Mouse (Mus musculus) MEL (cell line): Measurements from ENCODE around the gene Clec2e. TPM values are rescaled to one million over a fixed set of nuclear protein-coding genes. Genes with fewer than 3 reads are reported as not detected.
A peak's percentile ranks its signal among the peaks of the same experiment; 100 is the strongest.
"Not testable (repeated sequence)": the region's sequence is repeated elsewhere in the genome, so short reads cannot be mapped to it uniquely, and the experiment has no call there.

Experiments used
- DNase-seq: peaks from one replicate; pipeline ENCODE4 v3.0.0; 2011; ENCODE audit warnings: low read depth, low spot score
- H3K27ac ChIP-seq: 2 replicates; pipeline ENCODE4 v1.5.1; 2012; ENCODE audit warnings: low read depth, mild to moderate bottlenecking, control low read depth, low read length, moderate library complexity; ENCODE audit not compliant: control insufficient read depth
- H3K27me3 ChIP-seq, 2 experiments: fragments of 150-350 bp in 1 of 2; sonication (generic) in 1 of 2; 2 replicates each; pipeline ENCODE4 v1.6.1; 2012; ENCODE audit warnings: low read length in 2 of 2, mild to moderate bottlenecking in 2 of 2, improper control_type of control experiment in 1 of 2, moderate library complexity in 1 of 2; ENCODE audit not compliant: insufficient read depth in 2 of 2, control insufficient read depth in 1 of 2
- H3K36me3 ChIP-seq, 2 experiments: 2 replicates each; pipeline ENCODE4 v1.6.1; 2012 to 2014; ENCODE audit warnings: low read length in 2 of 2, improper control_type of control experiment in 1 of 2, inconsistent platforms in 1 of 2, mild to moderate bottlenecking in 1 of 2; ENCODE audit not compliant: insufficient read depth in 2 of 2, control insufficient read depth in 1 of 2
- H3K4me1 ChIP-seq, 2 experiments: fragments of 150-350 bp in 1 of 2; sonication (generic) in 1 of 2; 2 replicates each; pipeline ENCODE4 v1.6.1; 2012; ENCODE audit warnings: low read length in 2 of 2, improper control_type of control experiment in 1 of 2, mild to moderate bottlenecking in 1 of 2; ENCODE audit not compliant: insufficient read depth in 2 of 2, control insufficient read depth in 1 of 2
- H3K4me3 ChIP-seq, 2 experiments: fragments of 150-350 bp in 1 of 2; sonication (generic) in 1 of 2; 2 replicates each; pipeline ENCODE4 v1.5.1; 2012; ENCODE audit warnings: low read depth in 2 of 2, low read length in 2 of 2, mild to moderate bottlenecking in 2 of 2, moderate library complexity in 2 of 2, control low read depth in 1 of 2, improper control_type of control experiment in 1 of 2; ENCODE audit not compliant: control insufficient read depth in 1 of 2, insufficient read depth in 1 of 2
- H3K79me2 ChIP-seq: 2 replicates; pipeline ENCODE4 v1.6.1; 2012; ENCODE audit warnings: mild to moderate bottlenecking, low read length, moderate library complexity; ENCODE audit not compliant: control insufficient read depth, poor library complexity, insufficient read depth
- H3K9ac ChIP-seq: 2 replicates; pipeline ENCODE4 v1.6.1; 2012; ENCODE audit warnings: low read depth, mild to moderate bottlenecking, control low read depth, low read length, moderate library complexity; ENCODE audit not compliant: control insufficient read depth, poor library complexity, severe bottlenecking
- H3K9me3 ChIP-seq: fragments of 150-350 bp; sonication (generic); replicated peaks from 2 replicates; pipeline ENCODE4 v1.6.1; 2012; ENCODE audit warnings: mild to moderate bottlenecking, low read length, improper control_type of control experiment, moderate library complexity; ENCODE audit not compliant: insufficient read depth
- E2F4 ChIP-seq: IDR thresholded peaks from 2 replicates; pipeline ENCODE4 v1.6.1; 2011; ENCODE audit warnings: low read depth, low read length, improper control_type of control experiment, borderline replicate concordance
- ELF1 ChIP-seq: IDR thresholded peaks from 2 replicates; pipeline ENCODE4 v1.6.1; 2014; ENCODE audit warnings: low read depth, mild to moderate bottlenecking, inconsistent platforms, low read length, improper control_type of control experiment, moderate library complexity
- JUND ChIP-seq: IDR thresholded peaks from 2 replicates; pipeline ENCODE4 v1.6.1; 2011; ENCODE audit warnings: low read depth, mild to moderate bottlenecking, improper control_type of control experiment, low read length
- MAZ ChIP-seq: IDR thresholded peaks from 2 replicates; pipeline ENCODE4 v1.6.1; 2012; ENCODE audit warnings: low read depth, mild to moderate bottlenecking, inconsistent platforms, low read length, improper control_type of control experiment
- MEF2A ChIP-seq: IDR thresholded peaks from 2 replicates; pipeline ENCODE4 v1.6.1; 2014; ENCODE audit warnings: low read depth, mild to moderate bottlenecking, inconsistent platforms, low read length, improper control_type of control experiment; ENCODE audit not compliant: poor library complexity, insufficient replicate concordance, severe bottlenecking; ENCODE audit errors: extremely low read depth
- MYB ChIP-seq: IDR thresholded peaks from 2 replicates; pipeline ENCODE4 v1.6.1; 2011; ENCODE audit warnings: mild to moderate bottlenecking, low read depth, low read length, improper control_type of control experiment
- NRF1 ChIP-seq: IDR thresholded peaks from 2 replicates; pipeline ENCODE4 v1.6.1; 2014; ENCODE audit warnings: low read depth, mild to moderate bottlenecking, inconsistent platforms, low read length, improper control_type of control experiment, moderate library complexity; ENCODE audit not compliant: poor library complexity, insufficient read depth, severe bottlenecking
- POLR2A ChIP-seq, 2 experiments: IDR thresholded peaks; 2 replicates each; pipeline ENCODE4 v1.6.1; 2011 to 2012; ENCODE audit warnings: low read length in 2 of 2, mild to moderate bottlenecking in 2 of 2, control low read depth in 1 of 2, improper control_type of control experiment in 1 of 2, low read depth in 1 of 2, moderate library complexity in 1 of 2; ENCODE audit not compliant: control insufficient read depth in 1 of 2, insufficient read depth in 1 of 2, poor library complexity in 1 of 2
- POLR2AphosphoS5 ChIP-seq: IDR thresholded peaks from 2 replicates; pipeline ENCODE4 v1.6.1; 2012; ENCODE audit warnings: low read depth, borderline replicate concordance, mild to moderate bottlenecking, inconsistent platforms, low read length, moderate library complexity, mixed read lengths
- RAD21 ChIP-seq: IDR thresholded peaks from 2 replicates; pipeline ENCODE4 v1.6.1; 2011; ENCODE audit warnings: mild to moderate bottlenecking, low read depth, low read length, improper control_type of control experiment
- SMC3 ChIP-seq: IDR thresholded peaks from 2 replicates; pipeline ENCODE4 v1.6.1; 2011; ENCODE audit warnings: low read depth, low read length, improper control_type of control experiment
- TCF12 ChIP-seq: IDR thresholded peaks from 2 replicates; pipeline ENCODE4 v1.6.1; 2014; ENCODE audit warnings: low read depth, mild to moderate bottlenecking, inconsistent platforms, low read length, improper control_type of control experiment, moderate library complexity
- UBTF ChIP-seq: IDR thresholded peaks from 2 replicates; pipeline ENCODE4 v1.6.1; 2012; ENCODE audit warnings: low read depth, mild to moderate bottlenecking, inconsistent platforms, low read length, improper control_type of control experiment, moderate library complexity, borderline replicate concordance; ENCODE audit not compliant: insufficient read depth
- USF1 ChIP-seq: IDR thresholded peaks from 2 replicates; pipeline ENCODE4 v1.6.1; 2014; ENCODE audit warnings: low read depth, mild to moderate bottlenecking, inconsistent platforms, low read length, improper control_type of control experiment, moderate library complexity
- USF2 ChIP-seq, 2 experiments: IDR thresholded peaks; 2 replicates each; pipeline ENCODE4 v1.6.1; 2011 to 2012; ENCODE audit warnings: improper control_type of control experiment in 2 of 2, low read length in 2 of 2, borderline replicate concordance in 1 of 2, inconsistent platforms in 1 of 2, low read depth in 1 of 2, mild to moderate bottlenecking in 1 of 2; ENCODE audit not compliant: insufficient read depth in 1 of 2
- ZKSCAN1 ChIP-seq: IDR thresholded peaks from 2 replicates; pipeline ENCODE4 v1.6.1; 2012; ENCODE audit warnings: low read depth, mild to moderate bottlenecking, inconsistent platforms, low read length, improper control_type of control experiment, moderate library complexity
- ZNF384 ChIP-seq: IDR thresholded peaks from 2 replicates; pipeline ENCODE4 v1.6.1; 2012; ENCODE audit warnings: low read depth, mild to moderate bottlenecking, inconsistent platforms, low read length, improper control_type of control experiment
- polyA plus RNA-seq, 2 experiments: library from polyadenylated mRNA; stranded (reverse) in 1 of 2; unstranded in 1 of 2; fragments of >175 nt in 1 of 2; fragments of >200 nt in 1 of 2; gene quantifications; 2 replicates each; pipeline versions ENCODE4 v1.2.1 to v1.2.4; 2012; ENCODE audit warnings: low replicate concordance in 2 of 2, low read depth in 1 of 2; ENCODE audit not compliant: insufficient read length in 2 of 2, insufficient read depth in 1 of 2, missing spikeins in 1 of 2
- total RNA-seq: library from RNA; depleted of rRNA; stranded (reverse); fragments of 300-350 nt; gene quantifications from 2 replicates; pipeline ENCODE4 v1.2.3, GENCODE M21; 2012

The Clec2e gene
- total and polyA plus RNA-seq, 3 experiments: not detected

- no peak for TF ChIP-seq RAD21
- no peak for TF ChIP-seq ZNF384
- no peak for TF ChIP-seq POLR2A (IDR thresholded peaks at IDR 0.05; ENCODE audit: control insufficient read depth in 1 of 2, insufficient read depth in 1 of 2, low read depth in 1 of 2, low read length in 2 of 2, poor library complexity in 1 of 2)
- TF ChIP-seq SMC3: no peak
- TF ChIP-seq MYB: no peak
- no peak for TF ChIP-seq NRF1
- no peak for TF ChIP-seq MEF2A
- no peak for TF ChIP-seq JUND
- no peak for TF ChIP-seq ZKSCAN1
- no peak for TF ChIP-seq E2F4
- TF ChIP-seq TCF12: no peak
- TF ChIP-seq USF1: no peak
- TF ChIP-seq POLR2AphosphoS5: no peak
- no peak for TF ChIP-seq MAZ
- TF ChIP-seq ELF1: no peak
- no peak for TF ChIP-seq USF2 (IDR thresholded peaks at IDR 0.05; ENCODE audit: borderline replicate concordance in 1 of 2, insufficient read depth in 1 of 2, low read depth in 1 of 2, low read length in 2 of 2)
- no peak for TF ChIP-seq UBTF
- no peaks in the 10 kb centered on the region for H3K27me3 ChIP-seq
- H3K9me3 ChIP-seq: no peaks in the 10 kb centered on the region
- H3K9ac ChIP-seq: no peak overlapping the region
- H3K79me2 ChIP-seq: no peaks in the 10 kb centered on the region
- H3K4me1 ChIP-seq: no peaks in the 10 kb centered on the region
- H3K4me3 ChIP-seq: no peak overlapping the region
- H3K36me3 ChIP-seq: no peaks in the 10 kb centered on the region
- DNase-seq: no peak
- H3K27ac ChIP-seq: no peak overlapping the region
Measured at GRCm38 (mm10) chr6:129126861-129127260, 26.1 kb upstream of the Clec2e start.

- H3K4me1 ChIP-seq, H3K79me2 ChIP-seq, H3K9me3 ChIP-seq, H3K27me3 ChIP-seq, H3K4me3 ChIP-seq, H3K9ac ChIP-seq, H3K27ac ChIP-seq, H3K36me3 ChIP-seq: not testable (repeated sequence)
- DNase-seq: peak; percentile 37
Measured at GRCm38 (mm10) chr6:129124531-129124930, 23.8 kb upstream of the Clec2e start.
